Mouse (Mus musculus): ENCODE data around the gene Ndufaf3. TPM values are rescaled to one million over a fixed set of nuclear protein-coding genes. Genes with fewer than 3 reads are reported as not detected.

The Ndufaf3 gene
- polyA plus RNA-seq, 1 experiment from 2014 or later: 37.7 TPM

GRCm38 (mm10) chr9:108570207-108570896 lies 3.1 kb upstream of the Ndufaf3 start:
- peaks cover 27% of the 10 kb centered on the region for H3K4me1 ChIP-seq (replicated peaks)
- H3K9ac ChIP-seq: peak overlapping the region; percentile 55
- H3K4me2 ChIP-seq (replicated peaks): peak overlapping the region; percentile 97
- H3K27me3 ChIP-seq (replicated peaks): no peaks in the 10 kb centered on the region
- H3K9me3 ChIP-seq: no peaks in the 10 kb centered on the region
- H3K4me3 ChIP-seq (replicated peaks): peak overlapping the region; percentile 66
- peak overlapping the region; percentile 94 for H3K27ac ChIP-seq
- peaks cover 31% of the 10 kb centered on the region for H3K36me3 ChIP-seq
- 1% methylated on average over 40 of the region's 40 CpGs for WGBS
- peak; percentile 13 for ATAC-seq

DNA sequence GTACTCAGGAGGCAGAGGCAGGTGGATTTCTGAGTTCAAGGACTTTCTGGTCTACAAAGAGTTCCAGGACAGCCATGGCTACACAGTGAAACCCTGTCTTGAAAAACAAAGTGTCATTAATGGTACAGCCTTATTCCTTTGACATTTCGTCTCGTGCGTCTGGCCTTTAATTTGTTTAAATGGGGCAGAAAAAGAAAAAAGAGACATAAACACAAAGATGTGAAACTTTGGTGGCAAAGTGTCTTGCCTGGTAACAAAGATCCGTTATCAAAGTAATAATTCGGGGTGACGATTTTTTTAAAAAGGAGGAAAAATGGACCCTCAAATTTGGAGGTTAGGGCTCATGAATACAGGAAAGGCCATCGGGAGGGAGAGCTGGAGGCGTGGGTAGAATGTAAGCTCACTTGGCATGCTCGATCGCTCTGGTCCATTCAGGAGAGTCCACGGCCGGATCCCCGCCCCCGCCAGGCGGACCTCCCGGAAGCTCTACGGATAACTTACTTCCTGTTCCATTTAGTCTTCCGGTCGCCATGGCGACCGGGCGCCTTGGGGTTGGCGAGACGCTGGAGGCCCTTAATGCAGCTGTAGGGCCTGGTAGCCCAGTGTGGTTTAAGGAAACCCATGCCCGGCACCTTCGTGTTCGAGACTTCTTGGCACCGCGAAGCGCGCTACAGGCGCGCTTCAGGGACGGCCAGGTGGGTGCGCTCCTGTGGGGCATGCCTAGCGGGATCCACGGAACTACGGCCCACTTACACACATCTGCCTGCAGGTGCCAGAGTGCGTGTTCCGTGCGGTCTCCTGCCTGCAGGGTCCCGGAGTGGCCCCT lies 2.4 kb upstream of the Ndufaf3 start, which contains the start of gene Dalrd3:
Dalrd3 (plus strand) TSS at position 506 of the 826 bp plus-strand sequence.
- Histone ChIP-seq H3K4me3 (replicated peaks) (peak within 1 kb of the TSS; percentile 66), H3K27me3 (replicated peaks) (no peaks in the 10 kb centered on the region), H3K36me3 (peaks cover 34% of the 10 kb centered on the region), H3K4me1 (replicated peaks) (peaks cover 27% of the 10 kb centered on the region), H3K9me3 (no peaks in the 10 kb centered on the region), H3K9ac (peak within 1 kb of the TSS; percentile 55), H3K4me2 (replicated peaks) (peak within 1 kb of the TSS; percentile 97), H3K27ac (peak within 1 kb of the TSS; percentile 94)
- ATAC-seq: peak; percentile 63
- WGBS: 5% methylated on average over 42 of the region's 42 CpGs

GRCm38 (mm10) chr9:108568511-108568921 lies 1.3 kb upstream of the Ndufaf3 start:
- no peak for ATAC-seq
- 66% methylated on average over 17 of the region's 17 CpGs for WGBS
- Histone ChIP-seq H3K36me3 (peaks cover 38% of the 10 kb centered on the region), H3K4me3 (replicated peaks) (peak overlapping the region; percentile 66), H3K9ac (peak overlapping the region; percentile 80; the same call in 1 of the 2 replicates), H3K4me2 (replicated peaks) (peak overlapping the region; percentile 97), H3K27me3 (replicated peaks) (no peaks in the 10 kb centered on the region), H3K4me1 (replicated peaks) (peaks cover 26% of the 10 kb centered on the region), H3K27ac (peak overlapping the region; percentile 94), H3K9me3 (no peaks in the 10 kb centered on the region)

DNA sequence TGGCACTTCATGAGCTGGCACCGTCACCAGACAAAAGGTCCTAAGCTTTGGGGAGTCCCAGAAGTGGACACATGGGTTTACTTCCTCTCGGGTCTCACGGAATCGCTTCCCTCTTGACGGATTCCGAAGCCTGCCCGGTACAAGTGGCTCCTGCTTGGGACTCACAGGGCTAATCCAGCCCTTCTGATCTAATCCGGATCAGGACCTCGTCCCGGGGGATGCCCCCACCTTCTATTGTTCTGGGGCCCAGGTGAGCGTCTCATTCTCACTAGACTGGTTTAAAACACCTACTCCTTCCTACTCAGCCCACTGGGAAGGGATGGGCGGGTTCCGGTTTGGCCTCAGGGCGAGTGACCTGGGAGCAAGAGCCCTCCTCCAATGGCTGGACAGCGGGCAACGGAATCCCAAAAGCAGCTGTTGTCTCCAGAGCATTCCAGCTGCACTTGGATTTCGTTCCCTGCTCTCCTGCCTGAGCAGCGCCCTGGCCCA lies 741 bp upstream of the Ndufaf3 start:
- Histone ChIP-seq H3K27me3 (replicated peaks) (no peaks in the 10 kb centered on the region), H3K4me2 (replicated peaks) (peak overlapping the region; percentile 97), H3K4me1 (replicated peaks) (peaks cover 26% of the 10 kb centered on the region), H3K9ac (peak overlapping the region; percentile 80), H3K9me3 (no peaks in the 10 kb centered on the region), H3K36me3 (peaks cover 37% of the 10 kb centered on the region), H3K27ac (peak overlapping the region; percentile 94), H3K4me3 (replicated peaks) (peak overlapping the region; percentile 66)
- WGBS: 11% methylated on average over 18 of the region's 18 CpGs
- ATAC-seq: no peak

GRCm38 (mm10) chr9:108565881-108566814 lies 1.1 kb downstream of the Ndufaf3 start:
- H3K9ac ChIP-seq: peak overlapping the region; percentile 80
- H3K27ac ChIP-seq: peak overlapping the region; percentile 94
- ATAC-seq: no peak
- H3K27me3 ChIP-seq (replicated peaks): no peaks in the 10 kb centered on the region
- H3K4me1 ChIP-seq (replicated peaks): peaks cover 36% of the 10 kb centered on the region
- peaks cover 23% of the 10 kb centered on the region for H3K36me3 ChIP-seq
- WGBS: 11% methylated on average over 35 of the region's 35 CpGs
- no peaks in the 10 kb centered on the region for H3K9me3 ChIP-seq
- peak overlapping the region; percentile 66 for H3K4me3 ChIP-seq (replicated peaks)
- peak overlapping the region; percentile 97 for H3K4me2 ChIP-seq (replicated peaks)

DNA sequence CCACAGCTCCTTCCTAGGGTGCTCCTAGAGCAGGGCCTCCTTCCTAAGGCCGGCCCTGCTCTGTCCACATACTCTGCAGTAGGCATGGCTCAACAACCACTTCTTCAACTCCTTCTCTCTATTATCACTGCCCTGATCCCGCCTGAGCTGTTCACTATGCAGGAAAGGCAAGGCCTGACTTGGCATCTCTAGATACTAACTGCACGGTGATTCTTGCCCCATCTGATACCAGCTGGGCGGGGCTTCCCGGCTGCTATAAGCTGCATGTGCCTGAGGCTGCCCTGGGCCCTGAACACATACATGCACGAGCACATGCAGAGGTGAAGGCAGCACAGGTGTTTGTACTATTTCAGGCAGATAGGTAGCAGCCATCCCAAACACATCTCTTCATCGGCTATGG lies 3.1 kb downstream of the Ndufaf3 start:
- no peak for ATAC-seq
- Histone ChIP-seq H3K4me2 (replicated peaks) (no peak overlapping the region), H3K36me3 (peaks cover 23% of the 10 kb centered on the region), H3K9ac (no peak overlapping the region), H3K4me3 (replicated peaks) (no peak overlapping the region), H3K27ac (no peak overlapping the region), H3K27me3 (replicated peaks) (no peaks in the 10 kb centered on the region), H3K4me1 (replicated peaks) (peaks cover 32% of the 10 kb centered on the region), H3K9me3 (no peaks in the 10 kb centered on the region)
- 81% methylated on average over 7 of the region's 7 CpGs for WGBS

DNA sequence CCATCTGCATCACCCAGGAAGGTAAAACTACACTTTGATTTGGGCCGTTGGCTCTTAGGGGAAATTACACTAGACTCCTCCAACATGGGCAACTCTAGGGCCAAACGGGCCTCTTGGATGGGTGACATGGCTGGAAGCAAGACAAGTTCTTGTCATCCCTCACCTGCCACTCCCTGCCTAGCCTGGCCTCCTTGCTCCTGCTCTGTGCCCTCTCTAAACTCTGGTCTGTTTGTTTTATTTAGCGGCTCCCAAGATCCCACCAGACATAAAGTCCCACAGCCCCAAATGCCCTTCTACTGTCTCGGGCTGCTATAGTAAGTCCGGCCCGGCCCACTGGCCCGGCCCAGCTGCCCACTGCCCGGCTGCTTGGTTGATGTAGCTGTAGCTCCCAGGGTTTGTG lies 3.6 kb downstream of the Ndufaf3 start:
- Histone ChIP-seq H3K27me3 (replicated peaks) (no peaks in the 10 kb centered on the region), H3K9me3 (no peaks in the 10 kb centered on the region), H3K4me3 (replicated peaks) (no peak overlapping the region), H3K9ac (no peak overlapping the region), H3K27ac (no peak overlapping the region), H3K36me3 (peaks cover 28% of the 10 kb centered on the region), H3K4me2 (replicated peaks) (no peak overlapping the region), H3K4me1 (replicated peaks) (peaks cover 29% of the 10 kb centered on the region)
- 92% methylated on average over 8 of the region's 8 CpGs for WGBS
- no peak for ATAC-seq

- under 1% methylated on average over 53 of the region's 53 CpGs for WGBS
- H3K4me1 ChIP-seq (replicated peaks): peaks cover 15% of the 10 kb centered on the region
- H3K4me3 ChIP-seq (replicated peaks): peak within 1 kb of the TSS; percentile 56
- H3K4me2 ChIP-seq (replicated peaks): peak within 1 kb of the TSS; percentile 66
- peak within 1 kb of the TSS; percentile 70 for H3K27ac ChIP-seq
- H3K9ac ChIP-seq: peak within 1 kb of the TSS; percentile 72
- H3K36me3 ChIP-seq: peaks cover 46% of the 10 kb centered on the region
- no peaks in the 10 kb centered on the region for H3K27me3 ChIP-seq (replicated peaks)
- ATAC-seq: peak; percentile 99
- no peaks in the 10 kb centered on the region for H3K9me3 ChIP-seq
Measured at GRCm38 (mm10) chr9:108560227-108560841, 6.9 kb downstream of the Ndufaf3 start, which contains the start of gene Impdh2. Gene Impdh2 (plus strand): TSS chr9:108560286.

GRCm38 (mm10) chr9:108559169-108559568 lies 8.1 kb downstream of the Ndufaf3 start:
- WGBS: 88% methylated on average over 4 of the region's 4 CpGs
- peaks cover 41% of the 10 kb centered on the region for H3K36me3 ChIP-seq
- no peak overlapping the region for H3K9ac ChIP-seq
- no peaks in the 10 kb centered on the region for H3K27me3 ChIP-seq (replicated peaks)
- H3K4me3 ChIP-seq (replicated peaks): no peak overlapping the region
- H3K27ac ChIP-seq: no peak overlapping the region
- H3K4me2 ChIP-seq (replicated peaks): no peak overlapping the region
- ATAC-seq: no peak
- peaks cover 15% of the 10 kb centered on the region for H3K4me1 ChIP-seq (replicated peaks)
- no peaks in the 10 kb centered on the region for H3K9me3 ChIP-seq

GRCm38 (mm10) chr9:108546875-108547274 lies 20.4 kb downstream of the Ndufaf3 start:
- peaks cover 40% of the 10 kb centered on the region for H3K36me3 ChIP-seq
- WGBS: 90% methylated on average over 1 of the region's 1 CpGs

GRCm38 (mm10) chr9:108545986-108546385 lies 21.2 kb downstream of the Ndufaf3 start:
- Histone ChIP-seq H3K9ac (no peak overlapping the region), H3K9me3 (no peaks in the 10 kb centered on the region), H3K4me3 (replicated peaks) (no peak overlapping the region), H3K4me1 (replicated peaks) (no peaks in the 10 kb centered on the region), H3K27me3 (replicated peaks) (no peaks in the 10 kb centered on the region), H3K36me3 (peaks cover 49% of the 10 kb centered on the region), H3K4me2 (replicated peaks) (no peak overlapping the region), H3K27ac (no peak overlapping the region)
- no peak for ATAC-seq
- 94% methylated on average over 3 of the region's 3 CpGs for whole genome bisulfite sequencing

More at GRCm38 (mm10) chr9:108546875-108547274, 20.4 kb downstream of the Ndufaf3 start:
- H3K4me2 ChIP-seq (replicated peaks): no peak overlapping the region
- no peak overlapping the region for H3K4me3 ChIP-seq (replicated peaks)
- H3K4me1 ChIP-seq (replicated peaks): no peaks in the 10 kb centered on the region
- ATAC-seq: no peak
- no peak overlapping the region for H3K27ac ChIP-seq
- no peaks in the 10 kb centered on the region for H3K27me3 ChIP-seq (replicated peaks)
- no peak overlapping the region for H3K9ac ChIP-seq
- H3K9me3 ChIP-seq: no peaks in the 10 kb centered on the region
